In genomic region chr2:94273154-94274021, GRCm38 (mm10) we compare ENCODE assay signal across 8 mouse cellular contexts.
DNase-seq lines count a peak whose midpoint lies in the region; ATAC-seq and TF ChIP-seq lines count a peak whose summit lies in the region.

No protein-coding gene starts in this region.

- no peak for DNase-seq in CH12.LX (ENCODE audit: extremely low read depth)
- peak; percentile 82 to 86 for DNase-seq in heart, postnatal 36 days
- DNase-seq in layer of hippocampus, adult 2 months (ENCODE audit: low spot score in 2 of 2), result peak; percentile 75 to 83
- DNase-seq in lung, adult 18-20 months, result peak; percentile 63 to 76
- DNase-seq in testis, postnatal 14 days (ENCODE audit: low spot score), result peak; percentile 81

- dilution Hi-C loops in CH12.LX (cut with MboI; ENCODE audit: extremely low pct_ligation_motif_present, extremely low pct_unique_long_range_greater_than_20kb, low sequenced_read_pairs), result no loop called here

- peaks cover 66% of the 10 kb centered on the region for H3K27me3 ChIP-seq in CH12.LX (replicated peaks)
- H3K27me3 ChIP-seq in forebrain, embryonic 16.5 days (replicated peaks; ENCODE audit: control insufficient read depth, insufficient read depth, low read length), result no peaks in the 10 kb centered on the region
- H3K27me3 ChIP-seq in neural tube, embryonic 15.5 days (replicated peaks), result no peaks in the 10 kb centered on the region

- TF ChIP-seq EP300 in CH12.LX (IDR thresholded peaks at IDR 0.05; ENCODE audit: low read length), result no peak

- WGBS in forebrain, embryonic 16.5 days, result under 1% methylated on average over 72 of the region's 72 CpGs
- WGBS in neural tube, embryonic 15.5 days, result 1% methylated on average over 62 of the region's 72 CpGs

- no peak overlapping the region for H3K27ac ChIP-seq in CH12.LX (ENCODE audit: insufficient read depth, low read depth)
- peak overlapping the region; percentile 56 for H3K27ac ChIP-seq in forebrain, embryonic 16.5 days (ENCODE audit: low read length)
- peak overlapping the region; percentile 95 for H3K27ac ChIP-seq in layer of hippocampus, adult 2 months
- peak overlapping the region; percentile 84 for H3K27ac ChIP-seq in neural tube, embryonic 15.5 days (replicated peaks)

- H3K9me3 ChIP-seq in CH12.LX (replicated peaks; ENCODE audit: low read length), result no peaks in the 10 kb centered on the region
- H3K9me3 ChIP-seq in forebrain, embryonic 16.5 days (ENCODE audit: control insufficient read depth, low read length), result no peaks in the 10 kb centered on the region
- H3K9me3 ChIP-seq in neural tube, embryonic 15.5 days (replicated peaks), result no peaks in the 10 kb centered on the region

- H3K4me1 ChIP-seq in CH12.LX (ENCODE audit: control insufficient read depth in 1 of 2, insufficient read depth in 2 of 2), result peaks cover 3 to 4% of the 10 kb centered on the region in 2 experiments; a peak in 2 of 4 replicates
- peaks cover 10% of the 10 kb centered on the region for H3K4me1 ChIP-seq in forebrain, embryonic 16.5 days (replicated peaks; ENCODE audit: control insufficient read depth, insufficient read depth, low read length)
- peaks cover 14% of the 10 kb centered on the region for H3K4me1 ChIP-seq in neural tube, embryonic 15.5 days

- H3K79me2 ChIP-seq in CH12.LX (replicated peaks; ENCODE audit: control insufficient read depth, extremely low read depth, insufficient read depth, poor library complexity, severe bottlenecking), result no peaks in the 10 kb centered on the region

- in situ Hi-C loops in CH12.LX (cut with MboI; ENCODE audit: low pct_ligation_motif_present, low pct_unique_long_range_greater_than_20kb, low sequenced_read_pairs), result no loop called here

- peak overlapping the region; percentile 30; the same call in 1 of the 2 replicates for H3K4me2 ChIP-seq in CH12.LX (ENCODE audit: insufficient read depth, low read depth, poor library complexity, severe bottlenecking)
- H3K4me2 ChIP-seq in forebrain, embryonic 16.5 days (ENCODE audit: low read length), result peak overlapping the region; percentile 86
- peak overlapping the region; percentile 78 for H3K4me2 ChIP-seq in neural tube, embryonic 15.5 days

- no peak for TF ChIP-seq RAD21 in CH12.LX (IDR thresholded peaks at IDR 0.05; ENCODE audit: low read depth, low read length)

- H3K36me3 ChIP-seq in CH12.LX (replicated peaks in 1 of 2; ENCODE audit: control insufficient read depth in 1 of 2, insufficient read depth in 1 of 2, low read length in 1 of 2), result no peaks in the 10 kb centered on the region
- no peaks in the 10 kb centered on the region for H3K36me3 ChIP-seq in forebrain, embryonic 16.5 days (ENCODE audit: control insufficient read depth, insufficient read depth)
- H3K36me3 ChIP-seq in neural tube, embryonic 15.5 days, result no peaks in the 10 kb centered on the region

- TF ChIP-seq CTCF in CH12.LX (conservative IDR thresholded peaks at IDR 0.05 in 1 of 2, IDR thresholded peaks at IDR 0.05 in 1 of 2; ENCODE audit: low read depth in 2 of 2, low read length in 2 of 2), result no peak
- no peak for TF ChIP-seq CTCF in layer of hippocampus, adult 2 months (conservative IDR thresholded peaks at IDR 0.05)

- peak; percentile 28 for ATAC-seq in cerebellum, adult (ENCODE audit: insufficient number of reproducible peaks, low FRiP score, low TSS enrichment)
- ATAC-seq in forebrain, embryonic 16.5 days, result peak; percentile 91
- ATAC-seq in neural tube, embryonic 15.5 days (ENCODE audit: low FRiP score), result peak; percentile 94

- H3K4me3 ChIP-seq in CH12.LX (replicated peaks in 1 of 3; ENCODE audit: low read depth in 2 of 3, low read length in 2 of 3, poor library complexity in 1 of 3), result peak overlapping the region in 1 of 3 experiments; percentile 25
- peak overlapping the region; percentile 51 for H3K4me3 ChIP-seq in forebrain, embryonic 16.5 days (replicated peaks; ENCODE audit: low read length)
- peak overlapping the region; percentile 61 for H3K4me3 ChIP-seq in layer of hippocampus, adult 2 months
- H3K4me3 ChIP-seq in neural tube, embryonic 15.5 days (replicated peaks), result peak overlapping the region; percentile 49

- intact Hi-C loops in heart, postnatal 36 days (cut with DNase I), result no loop called here

- no peak for TF ChIP-seq POLR2A in CH12.LX (IDR thresholded peaks at IDR 0.05; ENCODE audit: low read depth, low read length)

- H3K9ac ChIP-seq in CH12.LX (ENCODE audit: insufficient read depth, low read depth), result no peak overlapping the region
- peak overlapping the region; percentile 81 for H3K9ac ChIP-seq in forebrain, embryonic 16.5 days (replicated peaks; ENCODE audit: low read depth, low read length)
- H3K9ac ChIP-seq in neural tube, embryonic 15.5 days (replicated peaks), result peak overlapping the region; percentile 69

TF ChIP-seq in CH12.LX, 34 proteins besides CTCF, POLR2A, EP300 and RAD21:
- TF ChIP-seq MXI1 (IDR thresholded peaks at IDR 0.05; ENCODE audit: low read depth, low read length) (no peak), SMC3 (IDR thresholded peaks at IDR 0.05; ENCODE audit: low read depth, low read length) (no peak), MYC (IDR thresholded peaks at IDR 0.05; ENCODE audit: low read depth, low read length) (no peak), BHLHE40 (IDR thresholded peaks at IDR 0.05; ENCODE audit: low read depth, low read length) (peak; percentile 90)

Comparison
In these comparisons a context has a peak if more than half of its experiments do, and no peak if none do; other contexts are left out.
1. H3K4me2 ChIP-seq: peak in every context shown above with its lines; median percentile 86 in forebrain, embryonic 16.5 days; 78 in neural tube, embryonic 15.5 days; 30 in CH12.LX.
2. ATAC-seq: peak in every context shown above with its lines; median percentile 94 in neural tube, embryonic 15.5 days; 91 in forebrain, embryonic 16.5 days; 28 in cerebellum, adult.